Mouse (Mus musculus) stomach, postnatal 0 days (tissue): ENCODE data around the gene Gpn1. TPM values are rescaled to one million over a fixed set of nuclear protein-coding genes. Genes with fewer than 3 reads are reported as not detected.

Source experiments
- ATAC-seq: fragments of 200-750 bp; cut with Nextera tagmentation; 2 replicates; pipeline ENCODE4 v1.8.0; 2017; ENCODE audit not compliant: low FRiP score, low TSS enrichment
- DNase-seq: peaks from one replicate; pipeline ENCODE4 v3.0.0-alpha.2; 2016; ENCODE audit warnings: low spot score
- H3K27ac ChIP-seq: fragments of 300-500 bp; sonication (generic); replicated peaks from 2 replicates; pipeline ENCODE4 v1.5.1; 2014; ENCODE audit warnings: mild to moderate bottlenecking, control low read depth
- H3K27me3 ChIP-seq: fragments of 300-500 bp; sonication (generic); 2 replicates; pipeline ENCODE4 v1.6.1; 2014; ENCODE audit warnings: low read length; ENCODE audit not compliant: control insufficient read depth, insufficient read depth
- H3K36me3 ChIP-seq: fragments of 300-500 bp; sonication (generic); 2 replicates; pipeline ENCODE4 v1.6.1; 2014; ENCODE audit warnings: low read length, mixed read lengths; ENCODE audit not compliant: control insufficient read depth, insufficient read depth
- H3K4me1 ChIP-seq: fragments of 300-500 bp; sonication (generic); replicated peaks from 2 replicates; pipeline ENCODE4 v1.6.1; 2014; ENCODE audit warnings: antibody characterized with exemption; ENCODE audit not compliant: control insufficient read depth, insufficient read depth
- H3K4me2 ChIP-seq: fragments of 300-500 bp; sonication (generic); replicated peaks from 2 replicates; pipeline ENCODE4 v1.6.1; 2014; ENCODE audit warnings: low read depth, mild to moderate bottlenecking, control low read depth, moderate library complexity
- H3K4me3 ChIP-seq: fragments of 300-500 bp; sonication (generic); 2 replicates; pipeline ENCODE4 v1.5.1; 2014; ENCODE audit warnings: low read depth, low read length, control low read depth
- H3K9ac ChIP-seq: fragments of 300-500 bp; sonication (generic); 2 replicates; pipeline ENCODE4 v1.6.1; 2014; ENCODE audit warnings: mild to moderate bottlenecking, low read length, control low read depth, mixed read lengths
- H3K9me3 ChIP-seq: fragments of 300-500 bp; sonication (generic); 2 replicates; pipeline ENCODE4 v1.6.1; 2016; ENCODE audit warnings: low read length; ENCODE audit not compliant: control insufficient read depth
- CTCF ChIP-seq: IDR thresholded peaks from 2 replicates; pipeline ENCODE4 v1.5.1; 2016; ENCODE audit warnings: antibody characterized with exemption, low read depth, mild to moderate bottlenecking, moderate library complexity
- EP300 ChIP-seq: optimal IDR thresholded peaks from 2 replicates; pipeline ENCODE3; 2016; ENCODE audit warnings: antibody characterized with exemption
- WGBS: fragments of 180-500 bp; shearing (Covaris S2); extraction: QIAGEN DNeasy Blood & Tissue Kit; methylation state at CpG from one replicate; pipeline ENCODE4 v1.1.7; 2014; 5-methylcytosine and 5-hydroxymethylcytosine counted together
- polyA plus RNA-seq: library from polyadenylated mRNA; unstranded; fragments of >200 nt; fragmentation: Nextera tagmentation; extraction: Ambion mirVana; gene quantifications from 2 replicates; pipeline ENCODE4 v1.2.1, GENCODE M21; 2015

The Gpn1 gene
- polyA plus RNA-seq, 1 experiment from 2014 or later = 22.7 TPM

- no peak for ATAC-seq
- Histone ChIP-seq H3K27me3 (no peaks in the 10 kb centered on the region), H3K4me3 (no peak overlapping the region), H3K4me1 (no peaks in the 10 kb centered on the region), H3K9me3 (no peaks in the 10 kb centered on the region), H3K4me2 (no peak overlapping the region), H3K9ac (no peak overlapping the region), H3K36me3 (no peaks in the 10 kb centered on the region), H3K27ac (no peak overlapping the region)
- 50% methylated on average over 7 of the region's 7 CpGs for WGBS
- no peak for DNase-seq
- TF ChIP-seq CTCF = no peak
- no peak for TF ChIP-seq EP300
Measured at GRCm38 (mm10) chr5:31489116-31489769, 5.3 kb upstream of the Gpn1 start.

DNA sequence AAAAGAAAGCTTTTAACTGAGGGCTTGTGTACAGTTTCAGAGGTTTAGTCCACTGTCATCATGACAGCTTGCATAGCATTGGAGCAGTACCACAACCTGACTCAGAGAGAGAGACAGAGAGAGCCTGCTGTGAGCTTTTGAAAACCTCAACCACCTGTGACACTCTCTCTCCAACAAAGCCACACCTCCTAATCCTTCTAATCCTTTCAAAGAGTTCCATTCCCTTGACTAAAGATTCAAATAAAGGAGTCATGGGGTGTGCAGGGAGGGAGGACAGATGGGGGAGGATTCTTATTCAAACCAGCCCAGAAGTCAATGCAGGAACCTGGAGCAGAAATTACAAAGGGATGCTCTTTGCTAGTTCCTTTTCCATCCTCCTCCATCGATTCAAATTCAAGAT lies 2.5 kb upstream of the Gpn1 start:
- TF ChIP-seq CTCF = no peak
- TF ChIP-seq EP300 = no peak
- ATAC-seq = no peak
- Histone ChIP-seq H3K36me3 (no peaks in the 10 kb centered on the region), H3K4me1 (no peaks in the 10 kb centered on the region), H3K9me3 (no peaks in the 10 kb centered on the region), H3K27me3 (no peaks in the 10 kb centered on the region), H3K27ac (no peak overlapping the region), H3K4me2 (no peak overlapping the region), H3K9ac (no peak overlapping the region), H3K4me3 (no peak overlapping the region)
- no peak for DNase-seq
- WGBS = 50% methylated on average over 1 of the region's 1 CpGs

DNA sequence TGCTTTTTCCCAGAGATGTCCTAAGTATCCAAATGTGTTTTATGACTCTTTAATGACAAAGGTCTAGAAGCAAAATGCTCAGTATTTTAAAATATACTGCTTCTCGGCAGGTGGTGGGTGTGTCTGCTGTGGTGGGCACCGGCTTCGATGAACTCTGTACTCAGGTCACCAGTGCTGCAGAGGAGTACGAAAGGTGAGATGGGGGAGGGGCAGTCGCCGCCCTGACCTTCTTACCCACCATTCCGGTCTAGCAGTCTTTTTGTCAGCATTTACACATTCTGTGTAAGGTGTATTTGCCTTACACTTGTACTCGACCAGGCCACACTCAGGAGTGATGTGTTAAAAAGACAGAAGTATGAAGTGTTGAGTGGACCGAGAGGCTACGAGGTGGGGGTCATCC lies 10.3 kb downstream of the Gpn1 start:
- no peaks in the 10 kb centered on the region for H3K27me3 ChIP-seq
- WGBS = 65% methylated on average over 10 of the region's 10 CpGs
- no peak overlapping the region for H3K27ac ChIP-seq
- no peak for ATAC-seq
- H3K4me1 ChIP-seq = no peaks in the 10 kb centered on the region
- no peak for DNase-seq
- no peaks in the 10 kb centered on the region for H3K9me3 ChIP-seq
- H3K9ac ChIP-seq = no peak overlapping the region
- no peak overlapping the region for H3K4me2 ChIP-seq
- H3K4me3 ChIP-seq = no peak overlapping the region
- TF ChIP-seq EP300 = no peak
- TF ChIP-seq CTCF = no peak
- peaks cover 22% of the 10 kb centered on the region for H3K36me3 ChIP-seq

- ATAC-seq = no peak
- no peak for DNase-seq
- no peaks in the 10 kb centered on the region for H3K9me3 ChIP-seq
- H3K4me3 ChIP-seq = no peak overlapping the region
- 83% methylated on average over 1 of the region's 1 CpGs for WGBS
- H3K4me1 ChIP-seq = no peaks in the 10 kb centered on the region
- peaks cover 21% of the 10 kb centered on the region for H3K36me3 ChIP-seq
- no peaks in the 10 kb centered on the region for H3K27me3 ChIP-seq
- no peak for TF ChIP-seq EP300
- no peak for TF ChIP-seq CTCF
- H3K27ac ChIP-seq = no peak overlapping the region
- no peak overlapping the region for H3K4me2 ChIP-seq
- H3K9ac ChIP-seq = no peak overlapping the region
Measured at GRCm38 (mm10) chr5:31512481-31512880, 17.9 kb downstream of the Gpn1 start.

DNA sequence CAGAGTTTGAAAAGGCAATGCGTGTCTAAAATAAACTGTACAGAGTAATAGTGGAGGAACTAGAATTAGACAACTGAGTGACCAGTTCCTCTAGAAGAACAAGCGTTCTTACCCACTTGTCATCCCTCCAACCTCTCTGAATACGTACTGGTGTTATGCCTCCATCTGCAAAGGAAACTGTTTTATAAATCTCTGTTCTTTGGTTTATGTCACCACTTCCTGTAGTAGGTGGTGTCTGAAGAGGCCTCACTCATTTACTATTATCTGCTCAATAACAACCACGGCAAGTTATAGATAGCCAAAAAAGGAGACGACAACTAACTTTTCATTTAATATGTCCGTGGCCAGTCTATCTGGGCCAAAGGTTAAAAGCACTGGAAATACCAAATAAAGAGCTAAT lies 26.0 kb downstream of the Gpn1 start:
- no peaks in the 10 kb centered on the region for H3K4me1 ChIP-seq
- H3K27me3 ChIP-seq = no peaks in the 10 kb centered on the region
- no peak overlapping the region for H3K9ac ChIP-seq
- no peak overlapping the region for H3K4me3 ChIP-seq
- ATAC-seq (no peak), DNase-seq (no peak)
- H3K27ac ChIP-seq = no peak overlapping the region
- TF ChIP-seq EP300 (no peak), CTCF (no peak)
- 94% methylated on average over 6 of the region's 6 CpGs for WGBS
- no peaks in the 10 kb centered on the region for H3K9me3 ChIP-seq
- H3K36me3 ChIP-seq = peaks cover 15% of the 10 kb centered on the region; the same call in 1 of the 2 replicates
- H3K4me2 ChIP-seq = no peak overlapping the region

GRCm38 (mm10) chr5:31526354-31527116 lies 32.0 kb downstream of the Gpn1 start, which contains the start of gene Slc4a1ap:
Slc4a1ap (plus strand) TSS chr5:31526995.
- ATAC-seq (peak; percentile 91), DNase-seq (peak; percentile 76)
- Histone ChIP-seq H3K27me3 (no peaks in the 10 kb centered on the region), H3K9me3 (no peaks in the 10 kb centered on the region), H3K4me1 (0 out of 2 replicates have a peak, but pooled peaks cover 5% of the 10 kb centered on the region), H3K4me3 (peak within 1 kb of the TSS; percentile 91), H3K27ac (peak within 1 kb of the TSS; percentile 88), H3K9ac (peak within 1 kb of the TSS; percentile 91), H3K36me3 (peaks cover 2% of the 10 kb centered on the region; the same call in 1 of the 2 replicates), H3K4me2 (peak within 1 kb of the TSS; percentile 95)
- TF ChIP-seq CTCF = no peak
- no peak for TF ChIP-seq EP300
- WGBS = under 1% methylated on average over 28 of the region's 28 CpGs
